Mouse (Mus musculus) ES-E14 (cell line): ENCODE data around the gene Rab42. TPM values are rescaled to one million over a fixed set of nuclear protein-coding genes. Genes with fewer than 3 reads are reported as not detected.

Experiments
- DNase-seq: peaks from one replicate; pipeline ENCODE4 v3.0.0-alpha.2; 2013; ENCODE audit warnings: low read depth, low spot score
- H3K27ac ChIP-seq: 2 replicates; pipeline ENCODE4 v1.5.1; 2012; ENCODE audit warnings: low read depth, mild to moderate bottlenecking, low read length, moderate library complexity, mixed read lengths; ENCODE audit not compliant: poor library complexity, insufficient read depth, severe bottlenecking
- H3K36me3 ChIP-seq: 2 replicates; pipeline ENCODE4 v1.6.1; 2012; ENCODE audit warnings: mild to moderate bottlenecking, low read length, moderate library complexity, mixed read lengths; ENCODE audit not compliant: control insufficient read depth, poor library complexity, insufficient read depth, severe bottlenecking
- H3K4me1 ChIP-seq, 2 experiments: fragments of 150-350 bp in 1 of 2; sonication (generic) in 1 of 2; 2 replicates each; pipeline ENCODE4 v1.6.1; 2012; ENCODE audit warnings: low read length in 2 of 2, mild to moderate bottlenecking in 1 of 2, mixed read lengths in 1 of 2; ENCODE audit not compliant: control insufficient read depth in 2 of 2, insufficient read depth in 2 of 2, poor library complexity in 1 of 2
- H3K4me3 ChIP-seq, 2 experiments: fragments of 150-350 bp in 1 of 2; sonication (generic) in 1 of 2; 2 replicates each; pipeline ENCODE4 v1.5.1; 2012; ENCODE audit warnings: low read length in 2 of 2, low read depth in 1 of 2, mild to moderate bottlenecking in 1 of 2, mixed read lengths in 1 of 2; ENCODE audit not compliant: insufficient read depth in 1 of 2, poor library complexity in 1 of 2, severe bottlenecking in 1 of 2
- H3K9ac ChIP-seq: 2 replicates; pipeline ENCODE4 v1.6.1; 2012; ENCODE audit warnings: low read depth, mild to moderate bottlenecking, low read length, mixed read lengths; ENCODE audit not compliant: poor library complexity, insufficient read depth, severe bottlenecking
- H3K9me3 ChIP-seq: fragments of 150-350 bp; sonication (generic); 2 replicates; pipeline ENCODE4 v1.6.1; 2012; ENCODE audit warnings: low read depth, mild to moderate bottlenecking, low read length; ENCODE audit not compliant: control insufficient read depth, insufficient read depth
- CHD2 ChIP-seq: IDR thresholded peaks from 2 replicates; pipeline ENCODE4 v1.6.1; 2014; ENCODE audit warnings: mild to moderate bottlenecking, low read depth, low read length, inconsistent platforms
- HCFC1 ChIP-seq: IDR thresholded peaks from 2 replicates; pipeline ENCODE4 v1.6.1; 2012; ENCODE audit warnings: low read length, inconsistent platforms, borderline replicate concordance; ENCODE audit not compliant: insufficient read depth
- MAFK ChIP-seq: IDR thresholded peaks from 2 replicates; pipeline ENCODE4 v1.6.1; 2014; ENCODE audit warnings: mild to moderate bottlenecking, low read depth, low read length, inconsistent platforms; ENCODE audit not compliant: insufficient read depth
- ZC3H11A ChIP-seq: IDR thresholded peaks from 2 replicates; pipeline ENCODE4 v1.6.1; 2012; ENCODE audit warnings: low read depth, mild to moderate bottlenecking, inconsistent platforms, low read length, borderline replicate concordance
- ZNF384 ChIP-seq: IDR thresholded peaks from 2 replicates; pipeline ENCODE4 v1.6.1; 2012; ENCODE audit warnings: low read depth, low read length, inconsistent platforms
- in situ Hi-C, 2 experiments: fragments of 600-800 bp; cut with MboI; formaldehyde crosslinking; loops; one replicate each; pipeline ENCODE4 v1.15.1; 2025; ENCODE audit warnings: low sequenced_read_pairs in 2 of 2, inconsistent platforms in 1 of 2; ENCODE audit not compliant: unreplicated experiment in 2 of 2
- total RNA-seq: library from RNA; depleted of rRNA; stranded (reverse); fragments of 300-350 nt; gene quantifications from 2 replicates; pipeline ENCODE4 v1.2.3, GENCODE M21; 2012

Rab42 gene
- total RNA-seq, 1 experiment = 1.1 TPM

DNA sequence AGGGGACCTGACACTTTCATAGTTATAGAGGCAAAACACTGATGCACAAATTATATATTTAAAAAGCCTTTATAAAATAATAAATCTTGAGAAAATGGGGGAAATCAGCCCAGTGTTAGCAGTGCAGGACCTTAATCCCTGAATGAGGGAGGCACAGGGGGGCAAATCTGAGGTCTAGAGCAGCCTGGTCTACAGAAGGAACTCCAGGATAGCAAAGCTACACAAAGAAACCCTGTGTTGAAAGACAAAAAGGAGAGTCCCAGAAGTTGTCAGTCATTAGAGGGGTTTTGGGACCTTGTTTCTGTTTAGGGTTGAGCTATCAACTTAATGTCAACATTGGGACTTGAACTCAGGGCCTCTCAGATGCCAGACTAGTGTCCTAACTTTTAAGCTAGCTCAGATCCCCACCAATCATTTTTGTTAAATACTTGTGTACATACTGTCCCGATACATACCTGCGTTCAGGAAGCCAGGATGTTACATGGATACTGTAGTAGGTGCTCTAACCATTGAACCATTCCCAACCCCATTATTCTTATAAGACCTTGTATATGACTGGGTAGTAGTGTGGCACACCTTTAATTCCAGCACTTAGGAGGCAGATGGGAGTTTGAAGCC lies 47.0 kb upstream of the Rab42 start:
- Histone ChIP-seq H3K9me3 (no peaks in the 10 kb centered on the region), H3K27ac (no peak overlapping the region), H3K9ac (no peak overlapping the region; the same call in 1 of the 2 replicates), H3K4me3 (no peak overlapping the region), H3K4me1 (peaks cover 2 to 5% of the 10 kb centered on the region in 2 experiments; a peak in 3 of 4 replicates), H3K36me3 (peaks cover 23% of the 10 kb centered on the region)
- peak; percentile 71 for DNase-seq
- TF ChIP-seq MAFK (no peak), HCFC1 (no peak), ZNF384 (no peak), ZC3H11A (no peak), CHD2 (no peak)
- in situ Hi-C loops = no loop called here

DNA sequence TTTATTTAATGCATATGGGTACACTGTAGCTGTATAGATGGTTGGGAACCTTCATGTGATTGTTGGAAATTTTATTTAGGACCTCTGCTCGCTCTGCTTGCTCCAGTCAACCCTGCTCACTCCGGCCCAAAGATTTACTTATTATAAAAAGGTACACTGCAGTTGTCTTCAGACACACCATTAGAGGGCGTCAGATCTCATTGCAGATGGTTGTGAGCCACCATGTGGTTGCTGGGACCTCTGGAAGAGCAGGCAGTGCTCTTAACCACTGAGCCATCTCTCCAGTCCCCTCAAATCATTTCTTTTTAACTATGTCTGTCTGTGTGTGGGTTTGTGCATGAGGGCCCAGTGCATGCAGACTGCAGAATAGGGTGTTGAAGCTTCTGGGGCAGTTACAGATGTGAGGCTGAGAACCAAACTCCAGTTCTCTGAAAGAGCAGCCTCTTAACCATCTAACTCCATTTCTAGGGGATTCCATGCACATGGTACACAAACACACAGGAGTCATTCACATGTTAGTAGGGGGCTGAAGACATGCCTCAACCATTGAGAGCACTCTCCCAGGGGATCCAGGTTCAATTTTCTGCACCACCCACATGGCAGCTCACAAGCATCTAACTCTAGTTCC lies 46.4 kb upstream of the Rab42 start:
- in situ Hi-C loops = no loop called here
- H3K9me3 ChIP-seq = no peaks in the 10 kb centered on the region

GRCm38 (mm10) chr4:132346661-132347060 lies 43.5 kb upstream of the Rab42 start:
- Histone ChIP-seq H3K27ac (no peak overlapping the region), H3K4me1 (peaks cover 2 to 12% of the 10 kb centered on the region in 2 experiments; a peak in 3 of 4 replicates), H3K9me3 (no peaks in the 10 kb centered on the region), H3K4me3 (no peak overlapping the region), H3K36me3 (peaks cover 12% of the 10 kb centered on the region), H3K9ac (no peak overlapping the region)
- in situ Hi-C loops = no loop called here
- TF ChIP-seq CHD2 (no peak), ZNF384 (no peak), HCFC1 (no peak), ZC3H11A (no peak), MAFK (no peak)
- peak; percentile 29 for DNase-seq

More for the DNA sequence above, 46.4 kb upstream of the Rab42 start:
- peaks cover 2 to 5% of the 10 kb centered on the region in 2 experiments; a peak in 3 of 4 replicates for H3K4me1 ChIP-seq
- no peak overlapping the region for H3K27ac ChIP-seq
- no peak overlapping the region for H3K4me3 ChIP-seq
- TF ChIP-seq CHD2 = no peak
- no peak for TF ChIP-seq ZC3H11A
- TF ChIP-seq MAFK = no peak
- TF ChIP-seq HCFC1 = no peak
- TF ChIP-seq ZNF384 = no peak
- peak; percentile 42 for DNase-seq
- H3K36me3 ChIP-seq = peaks cover 23% of the 10 kb centered on the region
- no peak overlapping the region for H3K9ac ChIP-seq

DNA sequence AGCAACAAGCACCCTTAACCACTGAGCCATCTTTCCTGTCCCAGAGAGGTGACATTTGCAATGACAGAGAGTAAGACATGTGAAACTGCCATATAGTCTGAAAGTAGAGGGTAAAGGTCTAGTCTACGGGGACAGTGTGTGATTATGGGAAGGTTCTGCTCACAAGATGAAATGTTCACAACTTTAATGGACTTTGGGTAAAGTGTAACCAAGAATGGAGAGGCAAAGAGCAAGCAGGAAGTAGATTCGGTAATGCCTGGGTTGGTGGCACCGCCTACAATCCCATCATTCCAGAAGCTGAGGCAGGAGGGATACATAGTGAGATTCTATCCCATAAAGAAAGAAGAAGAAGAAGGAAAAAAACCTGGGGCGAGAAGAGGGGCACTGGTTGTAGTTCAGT lies 43.1 kb upstream of the Rab42 start:
- TF ChIP-seq HCFC1 = no peak
- no peak for TF ChIP-seq MAFK
- TF ChIP-seq ZC3H11A = no peak
- TF ChIP-seq ZNF384 = no peak
- no peak for TF ChIP-seq CHD2
- H3K4me1 ChIP-seq = peaks cover 2 to 14% of the 10 kb centered on the region in 2 experiments; a peak in 3 of 4 replicates
- no peak overlapping the region for H3K4me3 ChIP-seq
- in situ Hi-C loops = no loop called here
- H3K9me3 ChIP-seq = no peaks in the 10 kb centered on the region
- no peak overlapping the region for H3K9ac ChIP-seq
- H3K27ac ChIP-seq = no peak overlapping the region
- H3K36me3 ChIP-seq = peaks cover 8% of the 10 kb centered on the region
- DNase-seq = no peak
